Mouse (Mus musculus) brown adipose tissue, adult 24 weeks (tissue): ENCODE data around the gene Gm17359. TPM values are rescaled to one million over a fixed set of nuclear protein-coding genes. Genes with fewer than 3 reads are reported as not detected.

ENCODE experiments used
- H3K27ac ChIP-seq: fragments of 200-500 bp; replicated peaks from 2 replicates; pipeline ENCODE4 v1.5.1; 2012; ENCODE audit warnings: low read depth, mild to moderate bottlenecking, low read length
- H3K4me1 ChIP-seq: fragments of 200-500 bp; 2 replicates; pipeline ENCODE4 v1.6.1; 2012; ENCODE audit warnings: low read length, mixed read lengths; ENCODE audit not compliant: control insufficient read depth, insufficient read depth, insufficient read length
- H3K4me3 ChIP-seq: fragments of 200-500 bp; 2 replicates; pipeline ENCODE4 v1.5.1; 2012; ENCODE audit warnings: low read depth, mild to moderate bottlenecking, low read length, moderate library complexity; ENCODE audit not compliant: insufficient read depth
- polyA plus RNA-seq: library from polyadenylated mRNA; stranded (reverse); fragments of >200 nt; gene quantifications from 2 replicates; pipeline ENCODE4 v1.2.4, GENCODE M21; 2012; ENCODE audit not compliant: missing spikeins, insufficient read depth, insufficient read length

Gm17359 gene
- polyA plus RNA-seq, 1 experiment = not detected

DNA sequence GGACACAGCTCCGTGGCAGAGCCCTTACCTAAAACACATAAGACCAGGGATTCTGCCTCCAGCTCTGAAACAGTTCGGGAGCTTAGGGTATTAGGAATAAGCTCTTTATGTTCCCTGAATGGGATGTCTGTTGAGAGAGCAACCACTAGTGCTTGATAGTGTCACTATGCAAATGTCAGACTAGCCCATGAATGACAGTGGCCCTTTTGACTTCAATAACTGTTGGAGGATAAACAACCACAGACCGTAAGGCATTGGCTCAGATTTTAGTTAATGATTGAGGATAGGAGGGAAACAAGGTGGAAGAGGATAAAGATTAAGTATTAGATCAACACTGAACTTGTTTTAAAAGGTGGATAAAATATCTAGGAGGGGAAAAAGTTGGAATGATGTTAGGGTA, 41.6 kb downstream of the Gm17359 start:
- Histone ChIP-seq H3K4me1 (peaks cover 4% of the 10 kb centered on the region; the same call in 1 of the 2 replicates), H3K27ac (no peak overlapping the region), H3K4me3 (no peak overlapping the region)

DNA sequence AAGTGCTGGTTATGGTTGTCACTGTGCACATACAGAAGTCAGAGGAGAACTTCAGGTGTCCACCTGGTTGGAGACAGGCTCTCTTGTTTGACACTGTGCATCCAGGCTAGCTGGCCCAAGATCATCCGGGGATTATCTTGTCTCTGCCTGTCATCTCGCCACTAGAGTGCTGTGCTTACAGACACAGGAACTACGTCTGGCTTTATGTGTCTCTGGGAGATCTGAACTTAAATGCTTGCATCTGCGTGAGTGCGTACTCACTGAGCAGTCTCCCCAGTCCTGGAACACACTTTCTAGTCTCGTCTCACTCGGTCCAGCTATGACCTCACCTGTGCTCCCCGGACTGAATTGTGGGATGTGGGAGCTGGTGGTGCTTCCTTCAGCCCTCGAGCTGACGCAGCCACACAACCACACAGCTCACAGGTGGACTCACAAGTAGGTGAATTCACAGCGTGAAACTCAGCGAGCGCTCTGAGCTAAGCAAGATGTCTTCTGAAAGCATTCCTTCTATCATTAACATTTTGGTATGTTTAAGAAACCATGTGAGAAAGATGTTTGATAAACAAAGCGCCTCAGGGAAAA, 42.9 kb downstream of the Gm17359 start:
- peaks cover 3% of the 10 kb centered on the region; the same call in 1 of the 2 replicates for H3K4me1 ChIP-seq
- H3K4me3 ChIP-seq = no peak overlapping the region
- no peak overlapping the region for H3K27ac ChIP-seq

DNA sequence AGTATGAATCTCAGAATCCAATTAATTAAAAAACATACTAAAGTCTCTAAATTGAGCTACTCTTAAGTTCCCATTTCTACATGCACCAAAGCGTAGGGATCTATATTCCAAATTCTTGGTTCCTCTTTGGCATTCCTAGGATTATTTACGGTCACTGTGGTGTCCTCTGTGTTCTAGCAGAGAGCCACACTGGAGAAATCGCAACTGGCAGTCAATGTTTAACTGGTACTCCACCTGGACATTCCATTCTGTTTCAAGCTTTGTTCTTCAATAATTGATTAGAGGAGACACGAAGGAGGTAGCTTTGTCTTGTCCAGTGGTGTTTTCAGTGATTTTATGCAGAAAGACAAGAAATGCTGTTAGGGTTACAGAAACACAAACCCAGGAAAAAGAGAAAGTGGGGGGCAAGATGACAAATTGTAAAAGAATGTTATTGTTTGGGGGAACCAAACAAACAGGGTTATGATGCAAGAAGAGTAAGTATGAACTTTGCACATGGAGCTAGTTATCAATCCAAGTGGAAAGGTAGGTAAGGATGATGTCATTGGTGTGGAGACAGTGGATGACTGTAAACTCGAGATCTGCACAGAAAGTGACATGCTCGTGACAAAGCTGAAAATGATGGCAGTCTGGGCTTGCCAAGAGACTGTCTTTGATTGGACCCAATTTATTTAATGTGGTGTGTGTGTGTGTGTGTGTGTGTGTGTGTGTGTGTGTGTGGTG, 43.6 kb downstream of the Gm17359 start:
- Histone ChIP-seq H3K4me1 (peaks cover 2% of the 10 kb centered on the region; the same call in 1 of the 2 replicates), H3K4me3 (no peak overlapping the region), H3K27ac (no peak overlapping the region)

DNA sequence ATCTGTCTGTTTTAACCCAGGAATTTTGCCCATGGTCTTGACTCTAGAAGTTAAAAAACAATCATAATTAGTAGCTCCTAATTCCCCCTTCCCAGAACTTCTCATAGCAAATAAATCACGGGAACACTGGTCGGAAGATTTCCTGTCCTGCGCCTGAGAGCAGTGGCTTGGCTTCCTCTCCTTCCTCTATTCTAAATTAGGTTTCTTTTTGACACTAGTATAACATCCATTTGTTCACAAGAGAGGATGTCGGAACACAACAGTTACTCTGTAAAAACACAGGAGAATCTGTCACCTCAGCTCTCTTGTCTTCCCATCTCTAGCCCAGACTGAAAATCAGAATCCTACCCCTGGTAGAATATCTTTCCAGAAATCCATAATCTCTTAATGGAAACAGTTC, 44.9 kb downstream of the Gm17359 start:
- Histone ChIP-seq H3K4me3 (no peak overlapping the region), H3K27ac (no peak overlapping the region), H3K4me1 (peaks cover 2% of the 10 kb centered on the region; the same call in 1 of the 2 replicates)

DNA sequence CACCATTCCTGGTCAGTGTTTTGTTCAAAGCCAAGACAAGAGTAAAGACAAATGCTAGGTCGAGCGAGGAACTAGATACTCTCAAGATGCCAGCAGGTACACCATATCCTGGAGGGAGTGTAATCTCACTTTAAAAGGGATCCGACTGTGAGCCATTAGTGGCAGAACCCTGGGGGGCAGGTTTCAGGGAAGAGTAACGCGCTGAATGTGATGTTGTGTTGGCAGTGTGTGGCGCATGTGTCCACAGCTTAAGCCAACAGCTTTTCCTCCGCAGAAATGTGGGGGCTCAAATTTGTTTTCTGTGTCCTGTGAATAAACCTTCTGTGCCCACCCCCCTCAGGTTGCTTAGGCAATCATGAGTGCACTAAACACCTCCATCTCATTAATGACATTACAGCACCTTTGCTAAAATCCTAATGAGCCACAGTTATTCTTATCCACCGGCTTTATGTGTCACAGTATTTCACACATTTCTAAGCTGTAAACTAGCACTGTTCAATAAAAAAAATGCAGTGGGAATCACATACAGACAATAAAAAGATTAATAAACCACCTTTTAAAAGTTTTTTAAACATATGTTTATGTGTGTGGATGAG, 49.1 kb downstream of the Gm17359 start:
- no peak overlapping the region for H3K27ac ChIP-seq
- H3K4me3 ChIP-seq = no peak overlapping the region
- peaks cover 2% of the 10 kb centered on the region; the same call in 1 of the 2 replicates for H3K4me1 ChIP-seq

DNA sequence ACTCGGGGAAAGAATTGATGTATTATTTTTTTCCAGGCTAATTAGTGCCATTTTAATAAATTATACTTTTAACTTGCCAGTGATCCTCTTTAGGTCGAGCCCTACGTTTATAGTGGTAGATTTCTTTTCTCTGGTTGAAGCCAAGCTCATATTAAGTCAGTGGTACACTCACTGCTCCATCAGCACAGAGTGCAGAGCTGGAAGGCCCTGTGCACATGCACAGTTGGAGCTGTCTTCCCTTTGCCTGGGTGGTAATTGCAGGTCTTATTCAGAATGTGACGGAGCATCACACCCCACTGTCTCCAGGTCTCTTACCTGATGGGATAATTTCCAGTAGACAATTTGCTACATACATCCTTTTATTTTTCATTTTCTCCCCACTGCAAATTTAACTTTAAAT, 52.6 kb downstream of the Gm17359 start:
- H3K4me3 ChIP-seq = no peak overlapping the region
- H3K27ac ChIP-seq = no peak overlapping the region
- no peaks in the 10 kb centered on the region for H3K4me1 ChIP-seq

DNA sequence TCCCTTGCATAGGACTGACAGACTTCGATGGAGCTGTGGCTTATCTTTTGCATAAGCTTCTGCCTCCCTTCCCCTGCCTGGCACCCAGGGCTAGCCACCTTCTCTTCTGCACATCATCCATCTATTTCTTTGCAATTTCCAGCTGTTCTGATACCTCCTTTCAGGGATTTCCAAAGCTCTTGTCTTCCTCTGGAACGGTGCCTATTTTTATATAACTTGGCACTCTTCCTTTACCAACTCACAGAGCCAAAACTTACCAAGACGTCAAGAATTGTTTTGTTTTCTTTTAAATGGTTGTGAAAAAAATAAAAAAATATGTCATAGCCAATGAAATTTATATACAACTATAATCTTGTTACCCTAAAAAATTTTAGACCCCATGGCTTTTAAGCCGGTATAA, 64.1 kb downstream of the Gm17359 start:
- H3K27ac ChIP-seq = no peak overlapping the region
- no peak overlapping the region for H3K4me3 ChIP-seq
- no peaks in the 10 kb centered on the region for H3K4me1 ChIP-seq

DNA sequence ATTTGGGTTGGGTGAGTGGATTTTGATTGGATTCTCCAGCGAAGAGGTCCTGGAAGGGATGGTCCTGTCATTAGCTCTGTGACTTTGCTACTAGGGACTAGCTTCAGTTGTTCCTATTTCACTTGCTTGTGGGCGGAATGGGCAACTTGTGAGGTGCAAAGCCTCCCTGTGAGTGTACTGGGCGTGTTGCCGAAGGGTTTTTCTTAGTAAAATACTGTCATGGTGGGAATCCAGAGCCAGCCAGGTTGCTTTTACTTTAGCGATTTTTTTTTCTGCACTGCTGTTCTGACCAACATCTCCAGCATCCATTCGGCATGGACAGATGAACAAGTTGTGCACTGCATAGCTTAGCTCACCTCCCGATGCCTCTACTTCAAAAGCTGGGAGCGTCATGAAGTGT, 65.6 kb downstream of the Gm17359 start:
- no peak overlapping the region for H3K27ac ChIP-seq
- H3K4me3 ChIP-seq = no peak overlapping the region
- no peaks in the 10 kb centered on the region; the same call in 1 of the 2 replicates for H3K4me1 ChIP-seq

DNA sequence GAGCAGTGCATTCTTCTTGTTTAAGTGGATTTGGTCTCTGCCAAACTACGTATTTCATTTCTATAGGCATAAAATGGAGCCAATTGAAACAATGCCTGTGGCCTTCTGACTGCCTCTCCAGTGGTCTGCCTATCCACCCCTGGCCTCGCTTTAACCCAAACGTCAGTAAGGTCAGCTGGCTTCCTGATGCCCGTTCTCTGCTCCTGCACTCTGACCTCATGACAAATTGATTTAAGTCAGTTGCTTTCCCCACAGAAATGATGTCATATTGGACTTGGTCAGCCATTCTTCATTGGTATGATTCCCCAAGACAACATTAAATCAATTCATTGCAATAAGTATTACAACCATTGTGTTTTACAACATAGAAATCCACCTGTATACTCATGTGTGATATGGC, 72.1 kb downstream of the Gm17359 start:
- no peak overlapping the region for H3K27ac ChIP-seq
- no peak overlapping the region for H3K4me3 ChIP-seq
- H3K4me1 ChIP-seq = peaks cover 4% of the 10 kb centered on the region; the same call in 1 of the 2 replicates

DNA sequence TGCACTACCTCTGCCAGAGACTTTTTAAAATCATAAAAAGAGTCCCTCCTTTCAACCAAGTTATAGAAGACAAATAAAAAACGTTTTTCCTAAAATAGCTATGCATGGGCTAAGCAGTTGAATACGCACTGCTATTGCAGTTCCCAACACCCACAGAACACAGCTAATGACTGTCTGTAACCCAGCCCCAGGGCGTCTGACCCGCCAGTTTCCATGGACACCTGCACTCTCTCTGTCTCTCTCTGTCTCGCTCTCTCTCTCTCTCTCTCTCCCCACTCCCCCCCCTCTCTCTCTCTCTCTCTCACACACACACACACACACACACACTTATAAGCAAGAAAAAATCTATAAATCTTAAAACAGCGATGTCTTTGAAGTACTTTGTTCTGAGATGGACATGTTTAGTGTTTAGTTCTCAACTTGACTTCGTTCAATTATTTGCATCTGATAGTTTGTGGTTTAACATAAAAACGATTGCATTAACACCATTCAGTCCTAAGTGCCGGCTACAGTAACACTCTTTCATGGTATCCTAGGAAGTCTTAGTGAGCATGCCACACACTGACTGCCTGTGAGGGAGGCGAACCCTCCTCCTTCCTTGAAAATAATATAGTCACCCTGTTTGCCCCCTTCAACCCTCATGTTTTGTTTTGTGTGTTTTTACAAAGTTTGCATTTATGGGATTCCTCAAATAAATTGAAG, 73.6 kb downstream of the Gm17359 start:
- H3K4me3 ChIP-seq = no peak overlapping the region
- H3K4me1 ChIP-seq = peaks cover 4% of the 10 kb centered on the region; the same call in 1 of the 2 replicates
- H3K27ac ChIP-seq = no peak overlapping the region

DNA sequence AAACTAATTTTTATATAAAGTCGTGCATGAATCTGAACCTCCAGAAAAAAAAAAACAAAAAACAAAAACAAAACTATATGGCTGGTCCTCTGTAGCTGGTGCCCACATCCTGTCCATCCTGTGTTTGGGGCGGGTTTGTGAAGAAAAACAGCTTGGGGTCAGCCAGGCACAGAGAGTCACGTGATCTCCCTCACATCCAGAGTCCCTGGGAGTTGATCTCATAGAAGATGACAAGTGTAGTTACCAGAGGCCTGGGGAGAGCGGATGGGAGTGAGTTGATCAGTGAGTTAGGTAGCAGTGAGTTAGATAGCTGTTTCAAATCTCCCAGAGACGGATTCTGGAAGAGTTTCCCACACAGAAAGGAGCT, 74.2 kb downstream of the Gm17359 start:
- Histone ChIP-seq H3K4me3 (no peak overlapping the region), H3K4me1 (peaks cover 4% of the 10 kb centered on the region; the same call in 1 of the 2 replicates), H3K27ac (no peak overlapping the region)

DNA sequence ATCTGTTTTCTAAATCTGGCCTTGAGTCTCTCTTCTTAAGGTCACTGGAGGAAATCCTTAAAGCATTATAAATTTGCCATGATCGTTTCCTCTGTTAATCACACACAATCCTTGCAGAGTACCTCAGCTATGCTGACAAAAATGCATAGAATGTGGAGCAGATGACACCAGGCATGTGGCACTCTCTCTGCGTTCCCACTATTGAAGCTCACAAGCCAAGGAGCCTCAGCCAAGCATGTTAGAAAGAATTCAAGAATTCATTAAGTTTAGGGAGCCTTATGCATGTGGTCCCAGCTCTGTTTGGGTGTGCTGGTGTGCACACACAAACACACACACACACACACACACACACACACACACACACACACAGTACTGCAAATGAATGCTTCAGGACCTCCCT, 75.2 kb downstream of the Gm17359 start:
- Histone ChIP-seq H3K4me1 (peaks cover 4% of the 10 kb centered on the region; the same call in 1 of the 2 replicates), H3K4me3 (no peak overlapping the region), H3K27ac (no peak overlapping the region)

DNA sequence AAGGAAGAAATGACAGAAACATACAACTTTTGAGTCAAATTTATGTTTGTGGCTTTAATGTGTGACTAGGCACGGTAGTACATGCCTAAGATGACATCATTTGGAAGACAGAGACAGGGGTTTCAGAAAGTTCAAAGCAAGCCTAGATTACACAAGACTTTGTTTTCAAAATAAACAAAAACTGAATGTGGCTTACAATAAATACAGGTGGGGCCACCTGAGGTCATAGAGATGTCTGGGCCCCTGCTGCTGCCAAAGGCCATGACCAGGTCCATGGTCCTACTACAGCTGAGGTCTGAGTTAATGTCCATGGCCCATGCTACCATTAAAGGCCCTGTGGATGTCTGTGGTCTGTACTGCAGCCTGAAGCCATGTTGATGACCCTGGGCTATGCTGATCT, 77.0 kb downstream of the Gm17359 start:
- peaks cover 4% of the 10 kb centered on the region; the same call in 1 of the 2 replicates for H3K4me1 ChIP-seq
- H3K4me3 ChIP-seq = no peak overlapping the region
- H3K27ac ChIP-seq = no peak overlapping the region

DNA sequence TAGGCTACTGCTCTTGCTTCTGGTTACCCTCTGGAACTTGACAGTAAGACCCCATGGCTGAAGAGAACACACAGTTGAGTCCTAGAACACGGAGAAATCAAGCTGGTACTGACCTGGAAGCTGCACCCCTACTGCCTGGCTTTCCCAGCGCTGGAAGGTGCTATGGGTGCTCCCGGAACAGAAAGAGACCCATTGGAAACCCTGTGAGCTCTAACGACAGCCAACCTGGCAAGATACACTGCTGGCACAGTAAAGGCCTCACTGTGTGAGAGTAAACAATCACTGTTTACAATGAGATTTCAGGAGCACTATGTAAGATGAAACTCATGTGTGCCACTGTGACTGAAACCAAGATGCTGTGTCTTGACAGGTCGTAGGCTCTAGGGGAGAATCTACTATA, 78.6 kb downstream of the Gm17359 start:
- H3K27ac ChIP-seq = no peak overlapping the region

DNA sequence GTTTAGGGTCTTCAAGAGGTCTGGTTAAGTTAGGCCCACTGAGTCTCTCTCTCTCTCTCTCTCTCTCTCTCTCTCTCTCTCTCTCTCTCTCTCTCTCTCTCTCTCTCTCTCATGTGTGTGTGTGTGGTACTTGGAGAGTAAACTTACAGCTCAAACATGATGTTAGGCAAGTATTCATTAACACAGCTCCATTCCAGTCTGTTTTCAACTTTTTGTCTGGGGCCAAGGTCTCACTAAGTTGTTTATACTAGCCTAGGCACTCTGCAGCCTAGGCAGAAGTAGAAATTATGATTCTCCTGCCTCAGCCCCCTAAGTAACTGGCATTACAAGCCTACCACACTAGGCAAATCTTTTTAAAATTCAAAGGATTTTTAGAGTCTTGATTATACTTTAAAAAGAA, 79.5 kb downstream of the Gm17359 start:
- Histone ChIP-seq H3K4me1 (peaks cover 4% of the 10 kb centered on the region; the same call in 1 of the 2 replicates), H3K27ac (no peak overlapping the region), H3K4me3 (no peak overlapping the region)

More for the DNA sequence above, 78.6 kb downstream of the Gm17359 start:
- H3K4me1 ChIP-seq = peaks cover 4% of the 10 kb centered on the region; the same call in 1 of the 2 replicates
- H3K4me3 ChIP-seq = no peak overlapping the region
